Mouse (Mus musculus): ENCODE data around the gene Rims1.

The Rims1 gene

GRCm38 (mm10) chr1:22805726-22806625 is at the start of gene Rims1:
Rims1 (minus strand) TSS chr1:22805994.
- DNase-seq (ENCODE audit: low read depth, low spot score), result peak; percentile 20

- DNase-seq (ENCODE audit: low read depth, low spot score), result no peak
Measured at GRCm38 (mm10) chr1:22806626-22807096, 867 bp upstream of the Rims1 start.

GRCm38 (mm10) chr1:22805025-22805725 is 619 bp downstream of the Rims1 start:
- peak; percentile 4 for DNase-seq (ENCODE audit: low read depth, low spot score)

- no peak for DNase-seq (ENCODE audit: low read depth, low spot score)
Measured at GRCm38 (mm10) chr1:22804148-22804885, 1.5 kb downstream of the Rims1 start.

GRCm38 (mm10) chr1:22803471-22803870 is 2.3 kb downstream of the Rims1 start:
- no peak for DNase-seq (ENCODE audit: low read depth, low spot score)

GRCm38 (mm10) chr1:22800276-22800675 is 5.5 kb downstream of the Rims1 start:
- DNase-seq (ENCODE audit: low read depth, low spot score), result no peak

- no peak for DNase-seq (ENCODE audit: low read depth, low spot score)
Measured at GRCm38 (mm10) chr1:22797091-22797490, 8.7 kb downstream of the Rims1 start.

GRCm38 (mm10) chr1:22789391-22789909 is 16.3 kb downstream of the Rims1 start:
- DNase-seq (ENCODE audit: low read depth, low spot score), result no peak

GRCm38 (mm10) chr1:22787616-22788015 is 18.2 kb downstream of the Rims1 start:
- no peak for DNase-seq (ENCODE audit: low read depth, low spot score)

GRCm38 (mm10) chr1:22770530-22771254 is 35.1 kb downstream of the Rims1 start:
- DNase-seq (ENCODE audit: low read depth, low spot score), result no peak

GRCm38 (mm10) chr1:22763376-22763775 is 42.4 kb downstream of the Rims1 start:
- DNase-seq (ENCODE audit: low read depth, low spot score), result no peak

- DNase-seq (ENCODE audit: low read depth, low spot score), result no peak
Measured at GRCm38 (mm10) chr1:22762780-22763179, 43.0 kb downstream of the Rims1 start.

- no peak for DNase-seq (ENCODE audit: low read depth, low spot score)
Measured at GRCm38 (mm10) chr1:22750536-22750935, 55.3 kb downstream of the Rims1 start.

- DNase-seq (ENCODE audit: low read depth, low spot score), result no peak
Measured at GRCm38 (mm10) chr1:22744655-22745054, 61.1 kb downstream of the Rims1 start.

- no peak for DNase-seq (ENCODE audit: low read depth, low spot score)
Measured at GRCm38 (mm10) chr1:22737491-22737890, 68.3 kb downstream of the Rims1 start.

GRCm38 (mm10) chr1:22734429-22734828 is 71.4 kb downstream of the Rims1 start:
- no peak for DNase-seq (ENCODE audit: low read depth, low spot score)

- no peak for DNase-seq (ENCODE audit: low read depth, low spot score)
Measured at GRCm38 (mm10) chr1:22733281-22733680, 72.5 kb downstream of the Rims1 start.

- DNase-seq (ENCODE audit: low read depth, low spot score), result no peak
Measured at GRCm38 (mm10) chr1:22728207-22728606, 77.6 kb downstream of the Rims1 start.

GRCm38 (mm10) chr1:22721706-22722105 is 84.1 kb downstream of the Rims1 start:
- no peak for DNase-seq (ENCODE audit: low read depth, low spot score)

GRCm38 (mm10) chr1:22720714-22721113 is 85.1 kb downstream of the Rims1 start:
- no peak for DNase-seq (ENCODE audit: low read depth, low spot score)

- no peak for DNase-seq (ENCODE audit: low read depth, low spot score)
Measured at GRCm38 (mm10) chr1:22709461-22709860, 96.3 kb downstream of the Rims1 start.
